Mouse (Mus musculus) lung, postnatal 0 days (tissue): ENCODE measurements around the gene Ap2a1.

Source experiments
- CTCF ChIP-seq: IDR thresholded peaks from 2 replicates; pipeline ENCODE4 v1.5.1; 2016; ENCODE audit warnings: antibody characterized with exemption, mild to moderate bottlenecking
- EP300 ChIP-seq: IDR thresholded peaks from 2 replicates; pipeline ENCODE4 v1.6.1; 2016; ENCODE audit warnings: antibody characterized with exemption, mild to moderate bottlenecking, control low read depth

- no peak for TF ChIP-seq CTCF
- no peak for TF ChIP-seq EP300
Observed at GRCm38 (mm10) chr7:44970231-44970691, 41.0 kb upstream of the Ap2a1 start.
